Mouse (Mus musculus): ENCODE data around the gene Vmn1r21. TPM values are rescaled to one million over a fixed set of nuclear protein-coding genes. Genes with fewer than 3 reads are reported as not detected.

The Vmn1r21 gene
- total RNA-seq (2023), result not detected

DNA sequence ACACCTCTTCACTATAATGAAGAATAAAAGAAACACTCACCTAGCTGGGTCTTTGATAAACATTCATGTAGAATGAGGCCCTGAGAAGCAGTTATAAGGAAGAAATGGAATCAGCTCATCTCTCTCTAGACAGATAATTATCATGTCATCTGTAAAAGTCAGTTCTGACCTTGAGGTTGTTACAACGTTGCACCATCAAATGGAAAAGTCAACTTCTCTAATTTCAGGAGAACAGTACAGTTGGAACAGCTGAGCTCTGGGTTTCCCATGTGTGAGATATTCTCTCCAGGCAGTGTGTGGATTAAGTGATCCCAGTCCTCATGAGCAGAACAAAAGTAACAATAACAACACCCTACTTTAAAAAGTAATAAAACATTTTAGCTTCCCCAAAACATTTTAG, at the start of gene Vmn1r21:
TSS of gene Vmn1r21 (minus strand) at position 58 of the 400 bp plus-strand sequence.

DNA sequence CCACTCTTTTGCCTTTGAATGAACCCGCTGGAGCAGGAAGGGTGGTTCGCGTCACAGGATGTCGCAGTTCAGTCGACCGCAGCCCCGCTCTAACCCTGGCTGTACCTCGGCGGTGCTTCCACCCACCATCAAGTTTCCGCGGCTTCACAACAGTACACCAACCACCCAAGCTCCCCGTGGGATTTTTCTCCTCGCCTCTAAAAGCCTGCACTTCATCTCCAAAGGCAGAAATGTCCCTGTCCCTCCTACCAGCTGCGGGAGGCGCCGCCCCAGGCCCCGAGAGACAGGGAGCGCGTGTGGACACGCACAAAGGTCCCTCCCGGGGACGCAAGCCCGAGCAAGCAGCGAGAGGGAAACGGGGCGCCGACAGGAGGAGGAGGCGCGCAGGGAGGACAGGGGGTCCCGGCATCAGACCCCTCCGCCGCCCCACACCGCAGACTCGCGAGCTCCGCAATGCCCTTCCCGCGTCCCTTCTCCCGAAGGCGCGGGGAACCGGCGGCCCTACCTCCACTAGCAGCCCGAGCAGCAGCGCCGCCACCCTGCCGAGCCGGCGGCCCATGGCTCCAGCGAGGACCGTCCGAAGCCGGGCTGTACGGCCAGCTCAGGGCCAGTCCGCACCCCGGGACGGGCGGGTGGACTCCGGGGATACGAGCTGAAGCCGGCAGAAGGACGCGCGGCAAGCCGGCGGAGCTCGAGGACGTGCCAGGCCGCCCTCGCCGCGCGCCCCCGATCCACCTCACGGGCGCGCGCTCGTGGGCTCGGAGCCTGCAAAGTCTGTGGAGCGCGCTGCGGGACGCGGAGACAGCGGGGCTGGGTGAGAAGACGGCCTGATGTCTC, 25.5 kb downstream of the Vmn1r21 start, which contains the start of gene Vopp1:
TSS of gene Vopp1 (minus strand) at position 738 of the 837 bp plus-strand sequence.

Other genes with a start within 250 kb of the Vmn1r21 start
- gene Pyurf, start 158.3 kb downstream of the Vmn1r21 start, total RNA-seq (2023), result 1 to 10 TPM; 1.7 to 1.8 TPM
- 10 to 100 TPM; 11.8 to 13.7 TPM for gene Lancl2, start 147.8 kb downstream of the Vmn1r21 start, total RNA-seq (2023)
- 10 to 100 TPM; 15.6 to 17.6 TPM for gene Vopp1, start 25.2 kb downstream of the Vmn1r21 start, total RNA-seq (2023)
- not detected for gene Vmn1r22, start 57.7 kb upstream of the Vmn1r21 start, total RNA-seq (2023)
- gene Vmn1r23, start 76.5 kb upstream of the Vmn1r21 start, total RNA-seq (2023), result not detected
- not detected for gene Vmn1r24, start 111.2 kb upstream of the Vmn1r21 start, total RNA-seq (2023)
- not detected for gene Vmn1r25, start 130.5 kb upstream of the Vmn1r21 start, total RNA-seq (2023)
- gene Vmn1r26, start 164.8 kb upstream of the Vmn1r21 start, total RNA-seq (2023), result not detected